Mouse (Mus musculus) c-Kit-positive CD71-positive TER-119-positive erythroid progenitor cells, embryonic 14.5 days (primary cell): ENCODE data around the gene Dapp1.
"Not testable (repeated sequence)": the region's sequence is repeated elsewhere in the genome, so short reads cannot be mapped to it uniquely, and the experiment has no call there.

Experiments
- DNase-seq: peaks from one replicate; pipeline ENCODE4 v3.0.0-alpha.2; 2013; ENCODE audit warnings: low spot score

Dapp1 gene

GRCm38 (mm10) chr3:137919398-137919797 lies 61.9 kb downstream of the Dapp1 start:
- no peak for DNase-seq

- no peak for DNase-seq
These were observed 62.4 kb downstream of the Dapp1 start for GRCm38 (mm10) chr3:137918932-137919311.

- peak; percentile 84 for DNase-seq
These were observed 63.0 kb downstream of the Dapp1 start, which contains the start of gene Lamtor3 for GRCm38 (mm10) chr3:137918172-137918931. Lamtor3 (plus strand) TSS chr3:137918506.

- no peak for DNase-seq
These were observed 63.6 kb downstream of the Dapp1 start for GRCm38 (mm10) chr3:137917694-137918171.

GRCm38 (mm10) chr3:137914567-137914966 lies 66.8 kb downstream of the Dapp1 start:
- DNase-seq = not testable (repeated sequence)

GRCm38 (mm10) chr3:137913093-137913492 lies 68.3 kb downstream of the Dapp1 start:
- no peak for DNase-seq

GRCm38 (mm10) chr3:137900149-137900548 lies 81.2 kb downstream of the Dapp1 start:
- no peak for DNase-seq

GRCm38 (mm10) chr3:137897685-137898084 lies 83.7 kb downstream of the Dapp1 start:
- no peak for DNase-seq

GRCm38 (mm10) chr3:137896867-137897266 lies 84.5 kb downstream of the Dapp1 start:
- no peak for DNase-seq

GRCm38 (mm10) chr3:137896386-137896785 lies 85.0 kb downstream of the Dapp1 start:
- no peak for DNase-seq

GRCm38 (mm10) chr3:137895196-137895595 lies 86.1 kb downstream of the Dapp1 start:
- DNase-seq = peak; percentile 18

GRCm38 (mm10) chr3:137893789-137894188 lies 87.6 kb downstream of the Dapp1 start:
- DNase-seq = no peak

GRCm38 (mm10) chr3:137892118-137892517 lies 89.2 kb downstream of the Dapp1 start:
- no peak for DNase-seq

- DNase-seq = no peak
These were observed 90.3 kb downstream of the Dapp1 start for GRCm38 (mm10) chr3:137891089-137891488.

- no peak for DNase-seq
These were observed 93.4 kb downstream of the Dapp1 start for GRCm38 (mm10) chr3:137887961-137888360.

GRCm38 (mm10) chr3:137881093-137881492 lies 100.3 kb downstream of the Dapp1 start:
- DNase-seq = no peak
